In genomic region chr1:154117346-154117687, GRCm38 (mm10) we compare ENCODE assay signal across 8 mouse cellular contexts.
DNase-seq lines count a peak whose midpoint lies in the region; ATAC-seq and TF ChIP-seq lines count a peak whose summit lies in the region.

No protein-coding gene starts in this region.

- no peaks in the 10 kb centered on the region for H3K27me3 ChIP-seq in liver, postnatal 0 days (ENCODE audit: insufficient read depth, low read length)

- ATAC-seq in liver, postnatal 0 days = peak; percentile 6; the same call in 1 of the 2 replicates

- peak overlapping the region; percentile 71 for H3K9ac ChIP-seq in liver, postnatal 0 days (replicated peaks)

- peak overlapping the region; percentile 92 for H3K27ac ChIP-seq in liver, postnatal 0 days (ENCODE audit: low read depth)

- no peak for TF ChIP-seq EP300 in liver, postnatal 0 days (IDR thresholded peaks at IDR 0.05; ENCODE audit: low read depth)

- H3K4me1 ChIP-seq in liver, postnatal 0 days (ENCODE audit: insufficient read depth) = peaks cover 14% of the 10 kb centered on the region

- no peak for TF ChIP-seq CTCF in liver, postnatal 0 days (IDR thresholded peaks at IDR 0.05; ENCODE audit: low read depth)

- DNase-seq in cerebellum, adult 18-20 months = peak; percentile 17 to 21
- DNase-seq in cerebellum, postnatal 4 days (ENCODE audit: low spot score in 2 of 2) = no peak
- DNase-seq in right cerebral cortex, adult 2 months (ENCODE audit: low spot score in 2 of 2) = peak; percentile 17 to 47
- no peak for DNase-seq in right cerebral cortex, adult 18-20 months
- DNase-seq in kidney, adult 18-20 months = peak; percentile 70
- peak; percentile 27 for DNase-seq in liver, postnatal 0 days
- DNase-seq in yolk sac, embryonic 10.5 days (ENCODE audit: low spot score) = peak; percentile 61
- DNase-seq in ovary, postnatal 36 days (ENCODE audit: low spot score) = no peak

- H3K36me3 ChIP-seq in liver, postnatal 0 days (replicated peaks; ENCODE audit: insufficient read depth, low read length) = no peaks in the 10 kb centered on the region

- 21% methylated on average over 11 of the region's 11 CpGs for WGBS in liver, postnatal 0 days (ENCODE audit: insufficient replicate concordance)

- peak overlapping the region; percentile 69 for H3K4me2 ChIP-seq in liver, postnatal 0 days (ENCODE audit: low read depth, low read length)

- peak overlapping the region; percentile 37 for H3K4me3 ChIP-seq in liver, postnatal 0 days (ENCODE audit: low read depth, low read length)

- H3K9me3 ChIP-seq in liver, postnatal 0 days (ENCODE audit: low read length) = no peaks in the 10 kb centered on the region

Comparison
In these comparisons a context has a peak if more than half of its experiments do, and no peak if none do; other contexts are left out.
1. DNase-seq: peak in cerebellum, adult 18-20 months (2 of 2), right cerebral cortex, adult 2 months (2 of 2), kidney, adult 18-20 months (single experiment), liver, postnatal 0 days (single experiment) and yolk sac, embryonic 10.5 days (single experiment); none in cerebellum, postnatal 4 days (0 of 2), right cerebral cortex, adult 18-20 months (single experiment) and ovary, postnatal 36 days (single experiment).